Mouse (Mus musculus): ENCODE measurements around the gene Sdccag8. TPM values are rescaled to one million over a fixed set of nuclear protein-coding genes. Genes with fewer than 3 reads are reported as not detected.

Sdccag8 gene
- polyA plus RNA-seq, 1 experiment from 2014 or later: 6.4 TPM

DNA sequence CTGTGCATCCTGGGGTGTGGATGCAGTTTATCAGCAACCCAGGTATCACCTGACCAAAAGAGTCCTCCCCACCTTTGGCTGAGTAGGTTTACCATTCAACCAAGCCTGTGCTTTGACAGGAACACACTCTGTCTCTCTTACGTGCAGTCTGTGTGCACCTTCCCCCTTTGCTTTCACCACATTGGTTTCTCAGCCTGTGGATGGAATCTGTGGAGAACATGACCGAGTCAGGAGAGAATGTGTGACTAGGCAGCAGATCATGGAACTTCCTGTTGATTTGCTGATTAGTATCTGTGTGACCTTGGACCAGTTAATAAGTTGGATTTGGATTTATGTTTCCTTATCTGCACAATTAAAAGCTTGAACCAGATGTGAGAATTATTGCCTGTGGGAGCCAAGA lies 3.7 kb downstream of the Sdccag8 start:
- WGBS: 63% methylated on average over 2 of the region's 2 CpGs
- no peak for TF ChIP-seq CTCF (IDR thresholded peaks at IDR 0.05; ENCODE audit: low read depth)
- Histone ChIP-seq H3K4me3 (ENCODE audit: low read depth, low read length) (no peak overlapping the region), H3K27ac (replicated peaks) (no peak overlapping the region), H3K4me2 (replicated peaks; ENCODE audit: low read depth) (no peak overlapping the region), H3K4me1 (replicated peaks; ENCODE audit: control insufficient read depth, insufficient read depth) (no peaks in the 10 kb centered on the region), H3K27me3 (ENCODE audit: control insufficient read depth, insufficient read depth, low read length) (no peaks in the 10 kb centered on the region), H3K36me3 (ENCODE audit: control insufficient read depth, insufficient read depth, low read length) (no peaks in the 10 kb centered on the region), H3K9ac (ENCODE audit: low read length) (no peak overlapping the region), H3K9me3 (ENCODE audit: control insufficient read depth, low read length) (no peaks in the 10 kb centered on the region)
- ATAC-seq (ENCODE audit: low FRiP score, low TSS enrichment) (no peak), DNase-seq (ENCODE audit: low spot score) (no peak)

DNA sequence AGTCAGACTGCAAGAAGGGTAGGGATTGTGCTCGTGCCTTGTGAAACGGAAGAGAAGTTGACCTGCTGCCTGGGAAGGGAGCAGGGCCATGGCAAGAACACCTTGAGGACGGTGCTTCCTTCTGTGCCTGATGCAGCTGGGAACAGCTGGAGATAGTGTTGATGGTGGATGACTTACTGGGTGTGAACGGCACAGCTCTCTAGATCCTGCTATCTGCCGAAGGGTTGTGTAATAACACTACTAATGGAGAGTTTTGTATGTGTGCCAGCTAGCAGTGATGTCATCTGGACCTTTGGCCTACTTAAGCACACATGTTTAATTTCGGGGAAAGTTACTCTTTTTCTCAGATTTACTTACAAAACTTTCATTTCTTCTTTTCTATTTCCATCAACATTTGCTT lies 4.3 kb downstream of the Sdccag8 start:
- peak; percentile 23 for DNase-seq (ENCODE audit: low spot score)
- Histone ChIP-seq H3K4me2 (replicated peaks; ENCODE audit: low read depth) (no peak overlapping the region; the same call in 1 of the 2 replicates), H3K4me1 (replicated peaks; ENCODE audit: control insufficient read depth, insufficient read depth) (no peaks in the 10 kb centered on the region), H3K27ac (replicated peaks) (0 out of 2 replicates have a peak overlapping the region, but pooled peaks have one; percentile 49), H3K9me3 (ENCODE audit: control insufficient read depth, low read length) (no peaks in the 10 kb centered on the region), H3K27me3 (ENCODE audit: control insufficient read depth, insufficient read depth, low read length) (no peaks in the 10 kb centered on the region), H3K4me3 (ENCODE audit: low read depth, low read length) (no peak overlapping the region), H3K9ac (ENCODE audit: low read length) (no peak overlapping the region), H3K36me3 (ENCODE audit: control insufficient read depth, insufficient read depth, low read length) (no peaks in the 10 kb centered on the region)
- WGBS: 29% methylated on average over 6 of the region's 6 CpGs
- TF ChIP-seq CTCF (IDR thresholded peaks at IDR 0.05; ENCODE audit: low read depth) (no peak), EP300 (optimal IDR thresholded peaks at IDR 0.05) (no peak)
- ATAC-seq (ENCODE audit: low FRiP score, low TSS enrichment): no peak

DNA sequence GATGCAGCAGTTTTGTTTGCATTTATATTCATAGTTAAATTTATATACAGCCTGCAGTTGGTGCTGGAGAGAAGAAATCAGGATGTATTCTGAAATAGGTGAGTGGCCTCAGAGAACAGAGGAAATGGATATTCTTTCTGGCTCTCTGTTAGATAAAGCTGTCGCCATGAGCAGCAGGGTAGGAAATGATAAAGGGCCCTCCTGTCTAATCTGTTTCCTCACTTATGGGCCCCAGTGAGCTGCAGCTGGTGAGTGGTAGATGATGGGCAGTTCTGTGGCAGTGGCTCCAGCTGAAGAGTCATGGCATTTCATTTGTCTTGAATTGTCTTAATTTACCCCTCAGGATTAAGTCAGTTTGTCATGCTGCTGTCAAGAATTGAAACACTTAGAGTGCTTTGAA lies 7.5 kb downstream of the Sdccag8 start:
- Histone ChIP-seq H3K36me3 (ENCODE audit: control insufficient read depth, insufficient read depth, low read length) (no peaks in the 10 kb centered on the region; the same call in 1 of the 2 replicates), H3K4me1 (replicated peaks; ENCODE audit: control insufficient read depth, insufficient read depth) (no peaks in the 10 kb centered on the region), H3K4me3 (ENCODE audit: low read depth, low read length) (no peak overlapping the region), H3K4me2 (replicated peaks; ENCODE audit: low read depth) (no peak overlapping the region), H3K27me3 (ENCODE audit: control insufficient read depth, insufficient read depth, low read length) (no peaks in the 10 kb centered on the region), H3K27ac (replicated peaks) (no peak overlapping the region), H3K9me3 (ENCODE audit: control insufficient read depth, low read length) (no peaks in the 10 kb centered on the region), H3K9ac (ENCODE audit: low read length) (no peak overlapping the region)
- no peak for ATAC-seq (ENCODE audit: low FRiP score, low TSS enrichment)
- 8% methylated on average over 1 of the region's 1 CpGs for WGBS
- TF ChIP-seq CTCF (IDR thresholded peaks at IDR 0.05; ENCODE audit: low read depth) (no peak), EP300 (optimal IDR thresholded peaks at IDR 0.05) (no peak)
- DNase-seq (ENCODE audit: low spot score): no peak

DNA sequence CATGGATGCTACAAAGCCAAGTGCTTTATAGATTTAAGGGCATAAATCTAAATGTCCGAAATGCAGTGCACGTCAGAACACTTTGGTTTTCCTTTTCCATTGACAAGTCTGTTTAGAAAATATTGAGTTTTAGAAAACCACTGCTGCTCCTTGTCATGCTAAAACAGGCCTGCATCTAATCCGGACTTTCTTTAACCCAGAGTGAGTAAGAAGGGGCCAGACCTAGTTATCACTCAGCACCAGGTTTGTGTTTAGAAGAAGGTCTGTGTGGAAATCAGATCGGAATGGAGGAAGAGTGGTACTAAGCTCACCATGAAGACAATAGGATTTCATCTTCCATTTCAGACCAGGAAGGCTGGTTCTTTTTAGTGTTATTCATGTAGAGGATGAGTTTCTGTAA lies 8.5 kb downstream of the Sdccag8 start:
- TF ChIP-seq CTCF (IDR thresholded peaks at IDR 0.05; ENCODE audit: low read depth) (no peak), EP300 (optimal IDR thresholded peaks at IDR 0.05) (no peak)
- H3K9ac ChIP-seq (ENCODE audit: low read length): no peak overlapping the region
- no peaks in the 10 kb centered on the region for H3K9me3 ChIP-seq (ENCODE audit: control insufficient read depth, low read length)
- H3K36me3 ChIP-seq (ENCODE audit: control insufficient read depth, insufficient read depth, low read length): no peaks in the 10 kb centered on the region; the same call in 1 of the 2 replicates
- no peak overlapping the region for H3K4me3 ChIP-seq (ENCODE audit: low read depth, low read length)
- no peak overlapping the region for H3K27ac ChIP-seq (replicated peaks)
- 74% methylated on average over 4 of the region's 4 CpGs for WGBS
- ATAC-seq (ENCODE audit: low FRiP score, low TSS enrichment) (no peak), DNase-seq (ENCODE audit: low spot score) (no peak)
- no peaks in the 10 kb centered on the region for H3K4me1 ChIP-seq (replicated peaks; ENCODE audit: control insufficient read depth, insufficient read depth)
- no peaks in the 10 kb centered on the region for H3K27me3 ChIP-seq (ENCODE audit: control insufficient read depth, insufficient read depth, low read length)
- no peak overlapping the region for H3K4me2 ChIP-seq (replicated peaks; ENCODE audit: low read depth)

DNA sequence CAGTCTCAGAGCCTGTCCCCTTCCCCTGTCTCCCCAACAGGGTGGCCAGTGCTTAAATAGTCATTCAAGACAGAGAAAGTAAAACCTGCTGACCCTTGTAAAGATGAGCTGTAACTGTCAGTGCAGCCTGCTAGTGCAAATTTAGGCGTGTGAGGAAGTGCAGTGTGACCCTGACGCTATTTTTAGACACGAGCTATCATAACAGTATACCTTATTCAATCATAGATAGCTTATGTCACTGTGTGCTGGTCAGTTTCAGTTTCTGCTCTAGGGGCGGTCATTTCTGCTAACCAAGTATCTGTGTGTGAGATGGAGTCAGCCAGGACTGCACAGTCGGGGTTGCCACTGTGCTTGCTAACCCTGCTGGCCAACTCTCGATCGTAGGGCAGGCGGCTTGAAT lies 9.4 kb downstream of the Sdccag8 start:
- no peak for TF ChIP-seq CTCF (IDR thresholded peaks at IDR 0.05; ENCODE audit: low read depth)
- TF ChIP-seq EP300 (optimal IDR thresholded peaks at IDR 0.05): no peak
- DNase-seq (ENCODE audit: low spot score) (no peak), ATAC-seq (ENCODE audit: low FRiP score, low TSS enrichment) (no peak)
- Histone ChIP-seq H3K4me1 (replicated peaks; ENCODE audit: control insufficient read depth, insufficient read depth) (no peaks in the 10 kb centered on the region), H3K4me3 (ENCODE audit: low read depth, low read length) (no peak overlapping the region), H3K27ac (replicated peaks) (no peak overlapping the region), H3K9me3 (ENCODE audit: control insufficient read depth, low read length) (no peaks in the 10 kb centered on the region), H3K9ac (ENCODE audit: low read length) (no peak overlapping the region), H3K27me3 (ENCODE audit: control insufficient read depth, insufficient read depth, low read length) (no peaks in the 10 kb centered on the region), H3K36me3 (ENCODE audit: control insufficient read depth, insufficient read depth, low read length) (no peaks in the 10 kb centered on the region; the same call in 1 of the 2 replicates), H3K4me2 (replicated peaks; ENCODE audit: low read depth) (no peak overlapping the region)
- 69% methylated on average over 8 of the region's 8 CpGs for WGBS

DNA sequence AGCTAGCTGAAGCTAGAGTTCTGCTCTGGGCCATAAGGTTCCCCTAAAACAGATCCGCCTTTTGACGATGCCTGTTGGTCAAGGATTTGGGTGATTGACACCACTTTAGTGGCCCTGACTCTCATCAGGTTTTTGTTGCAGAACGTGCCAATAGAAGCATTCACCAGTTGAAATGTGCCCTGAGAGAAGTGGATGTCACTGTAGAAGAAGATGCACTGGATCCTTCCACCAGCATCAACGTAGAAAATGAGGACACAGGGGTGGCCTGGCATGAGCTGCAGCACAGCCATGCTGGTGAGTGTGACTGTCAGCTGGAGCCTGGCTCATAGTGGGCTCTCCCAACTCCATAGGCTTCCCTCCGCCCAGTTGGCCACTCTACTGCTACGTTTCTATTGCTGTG lies 10.2 kb downstream of the Sdccag8 start:
- no peak for ATAC-seq (ENCODE audit: low FRiP score, low TSS enrichment)
- DNase-seq (ENCODE audit: low spot score): no peak
- WGBS: 86% methylated on average over 6 of the region's 6 CpGs

More for the DNA sequence above, 10.2 kb downstream of the Sdccag8 start:
- TF ChIP-seq EP300 (optimal IDR thresholded peaks at IDR 0.05) (no peak), CTCF (IDR thresholded peaks at IDR 0.05; ENCODE audit: low read depth) (no peak)
- Histone ChIP-seq H3K9ac (ENCODE audit: low read length) (no peak overlapping the region), H3K9me3 (ENCODE audit: control insufficient read depth, low read length) (no peaks in the 10 kb centered on the region), H3K36me3 (ENCODE audit: control insufficient read depth, insufficient read depth, low read length) (no peaks in the 10 kb centered on the region; the same call in 1 of the 2 replicates), H3K4me3 (ENCODE audit: low read depth, low read length) (no peak overlapping the region), H3K4me2 (replicated peaks; ENCODE audit: low read depth) (no peak overlapping the region), H3K27me3 (ENCODE audit: control insufficient read depth, insufficient read depth, low read length) (no peaks in the 10 kb centered on the region), H3K27ac (replicated peaks) (no peak overlapping the region), H3K4me1 (replicated peaks; ENCODE audit: control insufficient read depth, insufficient read depth) (no peaks in the 10 kb centered on the region)

Measured in stomach, postnatal 0 days (tissue).